In the genomic region with DNA sequence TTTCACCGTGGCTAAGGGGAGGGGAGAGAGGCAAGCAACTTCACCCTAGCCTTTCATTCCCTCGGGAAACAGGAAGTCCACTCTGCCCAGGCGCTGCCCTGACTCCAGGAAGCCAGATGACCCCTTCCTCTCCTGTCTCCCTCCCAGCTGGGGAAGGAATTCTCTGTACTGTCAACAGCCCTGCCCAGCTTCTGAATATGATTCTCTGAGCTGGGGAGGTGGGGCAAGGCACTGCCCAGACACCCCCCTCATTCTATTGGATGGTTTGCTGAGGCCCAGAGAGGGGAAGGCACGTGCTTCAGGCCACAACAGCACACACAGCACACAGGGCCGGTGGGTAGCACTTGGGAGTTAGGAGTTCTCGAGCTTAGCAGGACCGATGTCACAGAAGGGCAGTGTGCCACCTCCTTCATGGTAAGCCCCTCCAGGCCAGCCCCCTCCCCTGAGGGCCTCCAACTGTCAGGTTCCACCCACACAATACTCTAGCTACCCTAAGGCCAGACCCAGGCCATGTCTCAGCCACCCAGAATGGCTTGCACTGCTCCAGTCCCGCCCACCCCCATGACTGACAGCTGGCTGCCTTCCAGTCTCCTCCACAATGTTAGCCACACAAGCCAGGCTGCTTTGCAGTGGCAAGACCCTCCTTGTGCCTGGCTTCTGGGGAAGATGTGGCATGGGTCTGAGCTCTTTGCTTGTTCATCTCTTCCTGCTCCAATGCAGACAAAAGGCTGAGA, we compare ENCODE assay signal across 8 mouse cellular contexts. TPM values are rescaled to one million over a fixed set of nuclear protein-coding genes. Genes with fewer than 3 reads are reported as not detected.
DNase-seq lines count a peak whose midpoint lies in the region; ATAC-seq and TF ChIP-seq lines count a peak whose summit lies in the region.

No protein-coding gene starts in this region.

- peak; percentile 84 to 87 for DNase-seq in cerebellum, postnatal 10 days
- DNase-seq in cerebellum, adult 11-12 months = no peak
- DNase-seq in embryonic facial prominence, embryonic 10.5 days (ENCODE audit: low spot score) = peak; percentile 71
- DNase-seq in hindbrain, embryonic 10.5 days (ENCODE audit: low spot score) = peak; percentile 63
- DNase-seq in limb, embryonic 14.5 days (ENCODE audit: low spot score) = peak; percentile 33
- peak; percentile 80 for DNase-seq in midbrain, postnatal 0 days (ENCODE audit: low spot score)
- no peak for DNase-seq in urinary bladder, adult 18-20 months (ENCODE audit: low spot score in 2 of 2)
- no peak for DNase-seq in c-Kit-positive CD71-positive TER-119-positive erythroid progenitor cells, embryonic 14.5 days (ENCODE audit: low spot score)

- peak overlapping the region; percentile 66 for H3K27ac ChIP-seq in embryonic facial prominence, embryonic 10.5 days (replicated peaks)
- peak overlapping the region; percentile 78 for H3K27ac ChIP-seq in hindbrain, embryonic 10.5 days
- H3K27ac ChIP-seq in limb, embryonic 14.5 days (replicated peaks; ENCODE audit: low read depth, low read length) = no peak overlapping the region
- H3K27ac ChIP-seq in midbrain, postnatal 0 days (ENCODE audit: low read depth, low read length) = no peak overlapping the region

- H3K4me1 ChIP-seq in embryonic facial prominence, embryonic 10.5 days = peaks cover 72% of the 10 kb centered on the region
- peaks cover 75% of the 10 kb centered on the region for H3K4me1 ChIP-seq in hindbrain, embryonic 10.5 days (replicated peaks)
- H3K4me1 ChIP-seq in limb, embryonic 14.5 days (ENCODE audit: control insufficient read depth, insufficient read depth, low read length) = peaks cover 31% of the 10 kb centered on the region
- peaks cover 9% of the 10 kb centered on the region; the same call in 1 of the 2 replicates for H3K4me1 ChIP-seq in midbrain, postnatal 0 days (ENCODE audit: insufficient read depth, low read length)

- H3K27me3 ChIP-seq in embryonic facial prominence, embryonic 10.5 days (replicated peaks; ENCODE audit: low read depth, poor library complexity, severe bottlenecking) = peaks cover 32% of the 10 kb centered on the region
- H3K27me3 ChIP-seq in hindbrain, embryonic 10.5 days (ENCODE audit: insufficient read depth, poor library complexity, severe bottlenecking) = peaks cover 30% of the 10 kb centered on the region
- no peaks in the 10 kb centered on the region for H3K27me3 ChIP-seq in limb, embryonic 14.5 days (ENCODE audit: control insufficient read depth, insufficient read depth, low read length)
- H3K27me3 ChIP-seq in midbrain, postnatal 0 days (ENCODE audit: insufficient read depth, low read length) = no peaks in the 10 kb centered on the region; the same call in 1 of the 2 replicates

- no peaks in the 10 kb centered on the region for H3K9me3 ChIP-seq in embryonic facial prominence, embryonic 10.5 days
- no peaks in the 10 kb centered on the region for H3K9me3 ChIP-seq in hindbrain, embryonic 10.5 days
- H3K9me3 ChIP-seq in limb, embryonic 14.5 days (ENCODE audit: control insufficient read depth, low read length) = no peaks in the 10 kb centered on the region
- H3K9me3 ChIP-seq in midbrain, postnatal 0 days (ENCODE audit: low read length) = no peaks in the 10 kb centered on the region

- no peak overlapping the region for H3K4me2 ChIP-seq in limb, embryonic 14.5 days (replicated peaks; ENCODE audit: low read depth, low read length, severe bottlenecking)
- H3K4me2 ChIP-seq in midbrain, postnatal 0 days (ENCODE audit: low read depth, low read length, poor library complexity, severe bottlenecking) = no peak overlapping the region

- ATAC-seq in limb, embryonic 14.5 days (ENCODE audit: low FRiP score, low read depth) = 0 out of 2 replicates have a peak, but pooled peaks have one; percentile 48
- ATAC-seq in midbrain, postnatal 0 days (ENCODE audit: low FRiP score) = peak; percentile 74; the same call in 1 of the 2 replicates

- no peaks in the 10 kb centered on the region for H3K36me3 ChIP-seq in embryonic facial prominence, embryonic 10.5 days (replicated peaks)
- H3K36me3 ChIP-seq in hindbrain, embryonic 10.5 days = no peaks in the 10 kb centered on the region
- H3K36me3 ChIP-seq in limb, embryonic 14.5 days (ENCODE audit: control insufficient read depth, insufficient read depth, low read length) = no peaks in the 10 kb centered on the region
- H3K36me3 ChIP-seq in midbrain, postnatal 0 days (ENCODE audit: insufficient read depth, low read length) = no peaks in the 10 kb centered on the region

- no peak overlapping the region for H3K4me3 ChIP-seq in embryonic facial prominence, embryonic 10.5 days
- no peak overlapping the region for H3K4me3 ChIP-seq in hindbrain, embryonic 10.5 days
- H3K4me3 ChIP-seq in limb, embryonic 14.5 days (replicated peaks; ENCODE audit: low read length) = no peak overlapping the region
- H3K4me3 ChIP-seq in midbrain, postnatal 0 days (ENCODE audit: low read depth, low read length) = no peak overlapping the region

- TF ChIP-seq CTCF in midbrain, postnatal 0 days (IDR thresholded peaks at IDR 0.05) = no peak

- 42% methylated on average over 8 of the region's 8 CpGs for WGBS in embryonic facial prominence, embryonic 10.5 days
- 53% methylated on average over 8 of the region's 8 CpGs for WGBS in hindbrain, embryonic 10.5 days
- 34% methylated on average over 8 of the region's 8 CpGs for WGBS in limb, embryonic 14.5 days
- 48% methylated on average over 8 of the region's 8 CpGs for whole genome bisulfite sequencing in midbrain, postnatal 0 days

- no peak overlapping the region for H3K9ac ChIP-seq in limb, embryonic 14.5 days (ENCODE audit: low read depth, low read length, severe bottlenecking)
- no peak overlapping the region for H3K9ac ChIP-seq in midbrain, postnatal 0 days (replicated peaks; ENCODE audit: low read length, poor library complexity, severe bottlenecking)

- TF ChIP-seq POLR2A in limb, embryonic 14.5 days (IDR thresholded peaks at IDR 0.05; ENCODE audit: borderline replicate concordance, extremely low read depth, insufficient read depth, insufficient read length) = no peak

RNA-seq across cellular contexts. Expression of gene Sdc3, which starts 48.9 kb away (rescaled TPM):
- polyA plus RNA-seq in embryonic facial prominence, embryonic 10.5 days (2016; fragmentation: Nextera tagmentation; extraction: Ambion mirVana) = 31.9 and 32.8 TPM in 2 replicates
- 30.0 and 38.4 TPM in 2 replicates for polyA plus RNA-seq in hindbrain, embryonic 10.5 days (2016; fragmentation: Nextera tagmentation; extraction: Ambion mirVana)
- polyA plus RNA-seq in limb, embryonic 14.5 days (2012; rRNA removed) = 89.5 and 146 TPM in 2 replicates
- 35.4 and 41.1 TPM in 2 replicates for polyA plus RNA-seq in limb, embryonic 14.5 days (2014; fragmentation: Nextera tagmentation; extraction: Ambion mirVana)
- 645 and 733 TPM in 2 replicates for total RNA-seq in midbrain, postnatal 0 days (2014; rRNA removed)
- polyA plus RNA-seq in midbrain, postnatal 0 days (2015; fragmentation: Nextera tagmentation; extraction: Ambion mirVana) = 241 and 242 TPM in 2 replicates

Comparison
In these comparisons a context has a peak if more than half of its experiments do, and no peak if none do; other contexts are left out.
1. DNase-seq: peak in cerebellum, postnatal 10 days (2 of 2), embryonic facial prominence, embryonic 10.5 days (single experiment), hindbrain, embryonic 10.5 days (single experiment), limb, embryonic 14.5 days (single experiment) and midbrain, postnatal 0 days (single experiment); none in cerebellum, adult 11-12 months (single experiment), urinary bladder, adult 18-20 months (0 of 2) and c-Kit-positive CD71-positive TER-119-positive erythroid progenitor cells, embryonic 14.5 days (single experiment).
2. H3K27ac ChIP-seq: peak in embryonic facial prominence, embryonic 10.5 days (single experiment) and hindbrain, embryonic 10.5 days (single experiment); none in limb, embryonic 14.5 days (single experiment) and midbrain, postnatal 0 days (single experiment).